Mouse (Mus musculus): ENCODE results near the gene N4bp3.

- no peak for TF ChIP-seq CTCF (IDR thresholded peaks at IDR 0.05; ENCODE audit: control insufficient read depth, insufficient read depth, insufficient read length)
- TF ChIP-seq MAX (IDR thresholded peaks at IDR 0.05), result no peak
These were observed 18.4 kb downstream of the N4bp3 start for GRCm38 (mm10) chr11:51632130-51632753.

Measured in C2C12 (cell line).